Mouse (Mus musculus) stomach, embryonic 15.5 days (tissue): Measurements from ENCODE around the gene Olfr624. TPM values are rescaled to one million over a fixed set of nuclear protein-coding genes. Genes with fewer than 3 reads are reported as not detected.
"Not testable (repeated sequence)": the region's sequence is repeated elsewhere in the genome, so short reads cannot be mapped to it uniquely, and the experiment has no call there.

Experiments used
- ATAC-seq: fragments of 200-750 bp; cut with Nextera tagmentation; 2 replicates; pipeline ENCODE4 v1.8.0; 2017; ENCODE audit warnings: low read depth, moderate number of reproducible peaks, moderate TSS enrichment; ENCODE audit not compliant: insufficient read depth, low FRiP score
- H3K27ac ChIP-seq: fragments of 300-500 bp; sonication (generic); 2 replicates; pipeline ENCODE4 v1.5.1; 2015; ENCODE audit warnings: mild to moderate bottlenecking, inconsistent platforms
- H3K27me3 ChIP-seq: fragments of 300-500 bp; sonication (generic); replicated peaks from 2 replicates; pipeline ENCODE4 v1.6.1; 2015; ENCODE audit warnings: inconsistent platforms
- H3K36me3 ChIP-seq: fragments of 300-500 bp; sonication (generic); 2 replicates; pipeline ENCODE4 v1.6.1; 2015; ENCODE audit warnings: inconsistent platforms
- H3K4me1 ChIP-seq: fragments of 300-500 bp; sonication (generic); 2 replicates; pipeline ENCODE4 v1.6.1; 2015; ENCODE audit warnings: inconsistent platforms
- H3K4me2 ChIP-seq: fragments of 300-500 bp; sonication (generic); 2 replicates; pipeline ENCODE4 v1.6.1; 2015; ENCODE audit warnings: mild to moderate bottlenecking, inconsistent platforms
- H3K4me3 ChIP-seq: fragments of 300-500 bp; sonication (generic); replicated peaks from 2 replicates; pipeline ENCODE4 v1.5.1; 2015; ENCODE audit warnings: inconsistent platforms
- H3K9ac ChIP-seq: fragments of 300-500 bp; sonication (generic); 2 replicates; pipeline ENCODE4 v1.6.1; 2015; ENCODE audit warnings: inconsistent platforms
- H3K9me3 ChIP-seq: fragments of 300-500 bp; sonication (generic); 2 replicates; pipeline ENCODE4 v1.6.1; 2016; ENCODE audit warnings: inconsistent platforms
- WGBS: fragments of 180-500 bp; shearing (Covaris S2); methylation state at CpG from one replicate; pipeline ENCODE4 v1.1.7; 2015; 5-methylcytosine and 5-hydroxymethylcytosine counted together
- polyA plus RNA-seq: library from polyadenylated mRNA; unstranded; fragments of >200 nt; fragmentation: Nextera tagmentation; extraction: Ambion mirVana; gene quantifications from 2 replicates; pipeline ENCODE4 v1.2.1, GENCODE M21; 2015

Gene Olfr624
- polyA plus RNA-seq = 0.03 and 0.04 TPM in 2 replicates

- no peak for ATAC-seq
- WGBS = 84% methylated on average over 2 of the region's 2 CpGs
- no peak within 1 kb of the TSS for H3K27ac ChIP-seq
- H3K4me3 ChIP-seq = no peak within 1 kb of the TSS
- H3K4me2 ChIP-seq = no peak within 1 kb of the TSS
- H3K9me3 ChIP-seq = no peaks in the 10 kb centered on the region
- H3K27me3 ChIP-seq = no peaks in the 10 kb centered on the region
- no peaks in the 10 kb centered on the region for H3K36me3 ChIP-seq
- no peak within 1 kb of the TSS for H3K9ac ChIP-seq
- H3K4me1 ChIP-seq = no peaks in the 10 kb centered on the region
These were observed at the start of gene Olfr624 for GRCm38 (mm10) chr7:103671091-103671490. TSS of gene Olfr624 (minus strand) at chr7:103671191.

GRCm38 (mm10) chr7:103716398-103716797, 45.4 kb upstream of the Olfr624 start:
- H3K4me1 ChIP-seq, H3K27me3 ChIP-seq, H3K36me3 ChIP-seq, ATAC-seq, H3K4me3 ChIP-seq, H3K9me3 ChIP-seq, H3K9ac ChIP-seq, H3K27ac ChIP-seq, H3K4me2 ChIP-seq: not testable (repeated sequence)
- 97% methylated on average over 1 of the region's 1 CpGs for WGBS

GRCm38 (mm10) chr7:103714371-103714770, 43.4 kb upstream of the Olfr624 start, which contains the start of gene Olfr243:
TSS of gene Olfr243 (plus strand) at chr7:103714671.
- no peak for ATAC-seq
- H3K4me1 ChIP-seq = no peaks in the 10 kb centered on the region

DNA sequence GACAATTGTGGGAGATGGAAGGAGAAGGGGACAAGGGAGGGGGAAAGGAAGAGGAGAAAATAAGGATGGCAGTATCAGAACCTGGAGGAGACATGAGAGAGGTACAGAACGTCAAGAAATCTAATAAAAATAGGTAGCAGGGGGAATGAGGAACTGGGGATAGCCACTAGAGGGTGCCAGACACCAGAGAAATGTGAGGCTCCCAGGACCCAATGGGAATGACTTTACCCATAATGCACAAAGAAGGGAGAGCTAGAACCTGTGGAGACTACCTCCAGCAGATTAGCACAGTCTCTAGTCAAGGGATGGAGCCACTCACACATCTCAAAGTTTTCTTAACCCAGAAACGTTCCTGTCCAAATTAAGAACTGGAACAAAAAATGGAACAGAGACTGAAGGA, 41.0 kb upstream of the Olfr624 start:
- no peak overlapping the region for H3K4me3 ChIP-seq
- WGBS = 30% methylated on average over 2 of the region's 2 CpGs
- no peaks in the 10 kb centered on the region for H3K9me3 ChIP-seq
- no peaks in the 10 kb centered on the region for H3K27me3 ChIP-seq
- no peak overlapping the region for H3K27ac ChIP-seq
- H3K9ac ChIP-seq = no peak overlapping the region
- no peak overlapping the region for H3K4me2 ChIP-seq
- no peak for ATAC-seq
- no peaks in the 10 kb centered on the region for H3K4me1 ChIP-seq
- no peaks in the 10 kb centered on the region for H3K36me3 ChIP-seq

More at GRCm38 (mm10) chr7:103714371-103714770, 43.4 kb upstream of the Olfr624 start, which contains the start of gene Olfr243:
- no peak within 1 kb of the TSS for H3K4me2 ChIP-seq
- no peaks in the 10 kb centered on the region for H3K9me3 ChIP-seq
- no peak within 1 kb of the TSS for H3K4me3 ChIP-seq
- no peak within 1 kb of the TSS for H3K9ac ChIP-seq
- H3K36me3 ChIP-seq = no peaks in the 10 kb centered on the region
- no peak within 1 kb of the TSS for H3K27ac ChIP-seq
- no peaks in the 10 kb centered on the region for H3K27me3 ChIP-seq

- Histone ChIP-seq H3K9me3 (no peaks in the 10 kb centered on the region), H3K27me3 (no peaks in the 10 kb centered on the region), H3K9ac (no peak overlapping the region), H3K4me3 (no peak overlapping the region), H3K4me2 (no peak overlapping the region), H3K4me1 (no peaks in the 10 kb centered on the region), H3K36me3 (no peaks in the 10 kb centered on the region), H3K27ac (no peak overlapping the region)
- 87% methylated on average over 4 of the region's 4 CpGs for WGBS
- ATAC-seq = no peak
These were observed 28.5 kb upstream of the Olfr624 start for GRCm38 (mm10) chr7:103699469-103699868.

GRCm38 (mm10) chr7:103682420-103682819, 11.4 kb upstream of the Olfr624 start, which contains the start of gene Olfr625-ps1:
TSS of gene Olfr625-ps1 (plus strand) at chr7:103682720.
- H3K4me2 ChIP-seq = no peak within 1 kb of the TSS
- H3K36me3 ChIP-seq = no peaks in the 10 kb centered on the region
- H3K9me3 ChIP-seq = no peaks in the 10 kb centered on the region
- H3K27me3 ChIP-seq = no peaks in the 10 kb centered on the region
- no peak within 1 kb of the TSS for H3K27ac ChIP-seq
- H3K9ac ChIP-seq = no peak within 1 kb of the TSS
- H3K4me3 ChIP-seq = no peak within 1 kb of the TSS
- no peak for ATAC-seq
- H3K4me1 ChIP-seq = no peaks in the 10 kb centered on the region

- Histone ChIP-seq H3K4me3 (no peak within 1 kb of the TSS), H3K9ac (no peak within 1 kb of the TSS), H3K4me2 (no peak within 1 kb of the TSS), H3K27ac (no peak within 1 kb of the TSS), H3K27me3 (no peaks in the 10 kb centered on the region), H3K4me1 (no peaks in the 10 kb centered on the region), H3K9me3 (no peaks in the 10 kb centered on the region), H3K36me3 (no peaks in the 10 kb centered on the region)
- no peak for ATAC-seq
These were observed 7.4 kb downstream of the Olfr624 start, which contains the start of gene Olfr623 for GRCm38 (mm10) chr7:103663598-103663997. TSS of gene Olfr623 (minus strand) at chr7:103663698.

GRCm38 (mm10) chr7:103644070-103644469, 26.9 kb downstream of the Olfr624 start:
- no peaks in the 10 kb centered on the region for H3K4me1 ChIP-seq
- no peak overlapping the region for H3K4me3 ChIP-seq
- H3K36me3 ChIP-seq = no peaks in the 10 kb centered on the region
- no peak overlapping the region for H3K4me2 ChIP-seq
- no peak overlapping the region for H3K27ac ChIP-seq
- H3K9ac ChIP-seq = no peak overlapping the region
- ATAC-seq = no peak
- WGBS = 79% methylated on average over 4 of the region's 4 CpGs
- no peaks in the 10 kb centered on the region for H3K27me3 ChIP-seq
- H3K9me3 ChIP-seq = no peaks in the 10 kb centered on the region

DNA sequence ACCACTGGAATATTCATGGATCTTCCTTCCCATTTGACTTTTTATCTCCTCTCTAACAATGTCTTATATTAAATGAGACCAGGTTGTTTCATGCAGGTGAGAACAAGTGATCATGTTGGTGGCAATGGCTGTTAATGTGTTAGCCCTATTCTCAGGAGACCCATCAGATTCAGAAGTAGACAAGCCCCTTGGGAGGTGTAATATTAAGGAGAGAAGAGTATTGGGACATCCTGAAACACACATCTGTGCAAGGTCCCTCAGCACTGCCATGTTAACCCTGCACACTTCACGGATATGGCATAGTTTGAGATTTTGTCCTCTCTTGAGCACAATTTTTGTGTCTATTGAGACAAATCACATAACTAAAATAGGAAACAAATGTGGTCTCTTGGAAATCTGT, 28.4 kb downstream of the Olfr624 start, which contains the start of gene Olfr622:
Gene Olfr622 (minus strand): TSS at position 101 of the 400 bp plus-strand sequence.
- 78% methylated on average over 1 of the region's 1 CpGs for WGBS
- no peak within 1 kb of the TSS for H3K9ac ChIP-seq
- no peaks in the 10 kb centered on the region for H3K4me1 ChIP-seq
- H3K27me3 ChIP-seq = no peaks in the 10 kb centered on the region
- ATAC-seq = no peak
- no peaks in the 10 kb centered on the region for H3K36me3 ChIP-seq
- no peak within 1 kb of the TSS for H3K4me3 ChIP-seq
- no peak within 1 kb of the TSS for H3K4me2 ChIP-seq
- H3K27ac ChIP-seq = no peak within 1 kb of the TSS
- no peaks in the 10 kb centered on the region for H3K9me3 ChIP-seq

DNA sequence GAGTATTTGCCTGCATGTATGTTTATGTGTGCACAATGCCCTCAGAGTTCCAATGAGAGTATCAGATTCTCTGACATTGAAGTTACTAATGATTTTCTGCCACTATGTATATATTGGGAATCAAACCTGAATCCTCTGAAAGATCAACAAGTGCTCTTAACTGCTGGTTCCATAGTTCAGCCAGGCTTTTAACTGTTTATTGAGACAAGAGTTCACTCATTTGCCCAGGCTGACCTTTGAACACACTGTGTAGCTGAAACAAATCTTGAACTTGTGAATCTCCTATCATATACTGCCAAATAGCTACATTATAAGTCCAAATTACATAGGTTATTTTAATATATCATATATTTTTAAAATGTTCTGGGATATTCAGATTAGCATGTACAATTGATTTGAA, 34.2 kb downstream of the Olfr624 start:
- Histone ChIP-seq H3K4me1 (no peaks in the 10 kb centered on the region), H3K27me3 (no peaks in the 10 kb centered on the region), H3K9me3 (no peaks in the 10 kb centered on the region), H3K4me3 (no peak overlapping the region), H3K9ac (no peak overlapping the region), H3K36me3 (no peaks in the 10 kb centered on the region), H3K27ac (no peak overlapping the region), H3K4me2 (no peak overlapping the region)
- ATAC-seq = no peak

Other genes with a start within 250 kb of the Olfr624 start
- gene Olfr605, start 225.8 kb downstream of the Olfr624 start, polyA plus RNA-seq = not detected in 2 replicates
- not detected in 2 replicates for gene Olfr606, start 222.1 kb downstream of the Olfr624 start, polyA plus RNA-seq
- gene Olfr607, start 207.0 kb downstream of the Olfr624 start, polyA plus RNA-seq = not detected in 2 replicates
- not detected in 2 replicates for gene Olfr608, start 201.3 kb downstream of the Olfr624 start, polyA plus RNA-seq
- not detected in 2 replicates for gene Olfr609, start 173.1 kb downstream of the Olfr624 start, polyA plus RNA-seq
- not detected in 2 replicates for gene Olfr610, start 159.1 kb downstream of the Olfr624 start, polyA plus RNA-seq
- not detected in 2 replicates for gene Olfr611, start 150.3 kb downstream of the Olfr624 start, polyA plus RNA-seq
- gene Olfr612, start 128.5 kb downstream of the Olfr624 start, polyA plus RNA-seq = not detected in 2 replicates
- gene Olfr613, start 123.1 kb downstream of the Olfr624 start, polyA plus RNA-seq = not detected in 2 replicates
- not detected in 2 replicates for gene Olfr615, start 115.1 kb downstream of the Olfr624 start, polyA plus RNA-seq
- gene Olfr616, start 102.0 kb downstream of the Olfr624 start, polyA plus RNA-seq = not detected in 2 replicates
- not detected in 2 replicates for gene Olfr617, start 98.1 kb downstream of the Olfr624 start, polyA plus RNA-seq
- gene Olfr618, start 81.1 kb downstream of the Olfr624 start, polyA plus RNA-seq = not detected in 2 replicates
- gene Olfr619, start 70.6 kb downstream of the Olfr624 start, polyA plus RNA-seq = not detected in 2 replicates
- gene Olfr620, start 58.7 kb downstream of the Olfr624 start, polyA plus RNA-seq = not detected in 2 replicates
- gene Olfr622, start 28.5 kb downstream of the Olfr624 start, polyA plus RNA-seq = not detected in 2 replicates
- gene Olfr623, start 7.5 kb downstream of the Olfr624 start, polyA plus RNA-seq = not detected in 2 replicates
- not detected in 2 replicates for gene Olfr625-ps1, start 11.5 kb upstream of the Olfr624 start, polyA plus RNA-seq
- not detected in 2 replicates for gene Olfr243, start 43.5 kb upstream of the Olfr624 start, polyA plus RNA-seq
- not detected in 2 replicates for gene Olfr628, start 59.2 kb upstream of the Olfr624 start, polyA plus RNA-seq
- not detected in 2 replicates for gene Olfr629, start 73.8 kb upstream of the Olfr624 start, polyA plus RNA-seq
- gene Olfr630, start 86.1 kb upstream of the Olfr624 start, polyA plus RNA-seq = not detected in 2 replicates
- not detected in 2 replicates for gene Olfr69, start 100.4 kb upstream of the Olfr624 start, polyA plus RNA-seq
- gene Olfr68, start 108.5 kb upstream of the Olfr624 start, polyA plus RNA-seq = not detected in 2 replicates
- gene Olfr67, start 120.6 kb upstream of the Olfr624 start, polyA plus RNA-seq = not detected in 2 replicates
- gene Hbb-bt, start 142.8 kb upstream of the Olfr624 start, polyA plus RNA-seq = 3,099 and 5,430 TPM in 2 replicates
- gene Hbb-bs, start 156.9 kb upstream of the Olfr624 start, polyA plus RNA-seq = 8,336 and 14,080 TPM in 2 replicates
- not detected in 2 replicates for gene Hbb-bh2, start 169.3 kb upstream of the Olfr624 start, polyA plus RNA-seq
- gene Hbb-bh1, start 172.0 kb upstream of the Olfr624 start, polyA plus RNA-seq = 4.5 and 5.1 TPM in 2 replicates
- gene Hbb-y, start 182.0 kb upstream of the Olfr624 start, polyA plus RNA-seq = 247 and 357 TPM in 2 replicates
- not detected in 2 replicates for gene Olfr66, start 215.1 kb upstream of the Olfr624 start, polyA plus RNA-seq
- gene Olfr64, start 223.3 kb upstream of the Olfr624 start, polyA plus RNA-seq = not detected in 2 replicates
- gene Olfr65, start 232.3 kb upstream of the Olfr624 start, polyA plus RNA-seq = not detected in 2 replicates